Mouse (Mus musculus): ENCODE data around the gene BC024978. TPM values are rescaled to one million over a fixed set of nuclear protein-coding genes. Genes with fewer than 3 reads are reported as not detected.

The BC024978 gene
- polyA plus RNA-seq, 1 experiment from 2014 or later: 2.8 TPM

DNA sequence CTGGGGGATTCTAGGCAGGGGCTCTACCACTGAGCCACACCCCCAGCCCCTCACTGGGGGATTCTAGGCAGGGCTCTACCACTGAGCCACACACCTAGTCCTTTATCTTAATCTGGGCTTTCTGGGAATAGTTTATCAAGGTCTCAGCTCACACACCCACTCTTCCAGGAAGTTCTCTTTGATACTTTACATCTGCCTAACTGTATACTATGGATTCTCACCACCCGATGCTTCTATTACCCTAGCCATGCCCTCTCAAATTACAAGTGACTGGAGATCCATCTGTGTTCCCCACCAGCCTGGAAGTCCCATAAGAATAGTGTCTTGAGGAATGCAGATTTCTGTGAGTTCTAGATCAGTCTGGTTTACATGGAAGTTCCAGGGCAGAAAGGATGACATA, 27.0 kb downstream of the BC024978 start:
- no peak overlapping the region for H3K4me2 ChIP-seq
- H3K27ac ChIP-seq (ENCODE audit: low read depth, low read length): no peak overlapping the region
- ATAC-seq (replicated peaks; ENCODE audit: low FRiP score): peak; percentile 44; the same call in 1 of the 2 replicates
- H3K9ac ChIP-seq (ENCODE audit: low read depth, low read length): no peak overlapping the region
- no peaks in the 10 kb centered on the region for H3K9me3 ChIP-seq (ENCODE audit: control insufficient read depth, low read length)
- no peaks in the 10 kb centered on the region for H3K27me3 ChIP-seq (replicated peaks; ENCODE audit: control insufficient read depth, insufficient read depth, low read length)
- no peak for DNase-seq (ENCODE audit: low spot score)
- WGBS: 50% methylated on average over 1 of the region's 1 CpGs
- H3K4me3 ChIP-seq (ENCODE audit: low read depth, low read length): no peak overlapping the region
- H3K4me1 ChIP-seq (replicated peaks; ENCODE audit: control insufficient read depth, insufficient read depth, low read length): peaks cover 49% of the 10 kb centered on the region
- H3K36me3 ChIP-seq (ENCODE audit: control insufficient read depth, insufficient read depth, low read length): no peaks in the 10 kb centered on the region; the same call in 1 of the 2 replicates

DNA sequence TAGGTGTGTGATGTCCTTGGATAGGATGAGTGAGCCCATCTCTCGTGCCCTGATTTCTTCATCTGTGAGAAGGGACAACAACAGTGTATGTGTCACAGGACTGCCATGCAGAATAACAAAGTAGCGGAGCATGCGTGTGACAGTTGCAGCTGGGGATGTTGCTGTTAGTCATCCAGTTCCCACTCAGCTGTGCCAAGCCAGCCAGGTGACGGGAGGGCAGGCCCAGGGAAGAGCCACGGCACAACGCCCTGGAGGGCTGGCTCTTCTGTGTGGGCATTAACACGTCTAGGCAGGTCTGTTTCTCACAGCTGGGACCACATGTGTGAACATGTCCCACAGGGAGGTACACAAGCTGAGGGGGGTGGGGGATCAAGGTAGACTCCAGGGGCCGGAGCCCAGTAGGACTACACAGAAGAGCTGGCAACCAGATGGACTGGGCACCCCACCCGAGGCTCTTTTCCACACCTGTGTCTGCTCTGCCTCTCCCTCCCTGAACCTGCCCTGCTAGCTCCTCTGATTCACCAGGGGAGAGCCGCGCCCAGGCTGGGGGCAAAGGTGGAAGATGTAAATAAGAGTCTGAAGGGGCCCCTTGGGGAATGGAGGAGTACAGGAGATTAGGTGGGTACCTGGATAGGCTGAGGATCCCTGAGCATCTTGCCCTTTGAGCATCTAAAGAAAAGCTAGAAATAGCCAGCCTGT, 29.4 kb downstream of the BC024978 start:
- ATAC-seq (replicated peaks; ENCODE audit: low FRiP score) (no peak), DNase-seq (ENCODE audit: low spot score) (no peak)
- 85% methylated on average over 11 of the region's 11 CpGs for WGBS
- Histone ChIP-seq H3K4me2 (peak overlapping the region; percentile 11; the same call in 1 of the 2 replicates), H3K27me3 (replicated peaks; ENCODE audit: control insufficient read depth, insufficient read depth, low read length) (no peaks in the 10 kb centered on the region), H3K9me3 (ENCODE audit: control insufficient read depth, low read length) (no peaks in the 10 kb centered on the region), H3K36me3 (ENCODE audit: control insufficient read depth, insufficient read depth, low read length) (no peaks in the 10 kb centered on the region), H3K9ac (ENCODE audit: low read depth, low read length) (no peak overlapping the region), H3K27ac (ENCODE audit: low read depth, low read length) (no peak overlapping the region), H3K4me1 (replicated peaks; ENCODE audit: control insufficient read depth, insufficient read depth, low read length) (peaks cover 53% of the 10 kb centered on the region), H3K4me3 (ENCODE audit: low read depth, low read length) (0 out of 2 replicates have a peak overlapping the region, but pooled peaks have one; percentile 10)

DNA sequence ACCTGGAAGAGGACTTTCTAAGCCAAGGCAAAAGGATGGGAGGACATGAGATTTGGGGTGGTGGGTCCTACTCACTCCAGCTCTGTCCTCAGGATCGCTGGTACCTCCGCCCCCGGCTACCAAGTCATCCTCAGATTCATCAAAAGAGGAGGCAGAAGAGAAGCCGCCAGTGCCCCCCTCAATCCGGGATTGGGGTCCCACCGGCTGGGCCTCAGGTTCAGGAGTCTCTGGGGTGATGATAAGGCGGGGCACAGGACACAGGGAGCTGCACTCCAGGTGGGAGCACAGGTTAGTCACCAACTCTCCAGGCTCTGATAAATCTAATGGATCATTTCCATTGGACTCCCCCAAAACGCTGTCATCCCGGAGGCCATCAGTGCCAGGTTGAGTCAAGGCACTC, 31.7 kb downstream of the BC024978 start:
- Histone ChIP-seq H3K27ac (ENCODE audit: low read depth, low read length) (no peak overlapping the region), H3K36me3 (ENCODE audit: control insufficient read depth, insufficient read depth, low read length) (no peaks in the 10 kb centered on the region), H3K9ac (ENCODE audit: low read depth, low read length) (peak overlapping the region; percentile 81), H3K4me1 (replicated peaks; ENCODE audit: control insufficient read depth, insufficient read depth, low read length) (peaks cover 48% of the 10 kb centered on the region), H3K27me3 (replicated peaks; ENCODE audit: control insufficient read depth, insufficient read depth, low read length) (no peaks in the 10 kb centered on the region), H3K4me2 (peak overlapping the region; percentile 87), H3K4me3 (ENCODE audit: low read depth, low read length) (peak overlapping the region; percentile 86), H3K9me3 (ENCODE audit: control insufficient read depth, low read length) (no peaks in the 10 kb centered on the region)
- ATAC-seq (replicated peaks; ENCODE audit: low FRiP score): no peak
- 41% methylated on average over 9 of the region's 9 CpGs for WGBS
- no peak for DNase-seq (ENCODE audit: low spot score)

DNA sequence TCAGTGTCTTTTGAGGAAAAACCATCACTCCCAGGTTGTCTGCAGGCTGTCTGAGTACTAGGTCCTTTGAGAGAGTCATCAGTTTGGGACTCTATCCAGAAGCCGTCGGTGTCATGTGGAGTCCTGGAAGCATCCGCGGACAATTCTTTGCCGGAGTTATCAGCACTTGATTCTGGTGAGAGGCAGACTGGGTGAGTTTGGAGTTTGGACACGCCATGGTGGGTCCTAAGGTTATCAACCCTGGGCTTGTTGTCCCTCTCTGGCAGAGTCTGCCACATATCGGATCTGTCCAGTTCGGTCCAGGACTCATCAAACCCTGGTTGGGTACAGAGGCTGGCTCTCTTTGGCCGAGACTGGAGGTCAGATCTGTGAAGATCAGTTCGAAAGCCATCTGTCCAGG, 32.1 kb downstream of the BC024978 start:
- ATAC-seq (replicated peaks; ENCODE audit: low FRiP score) (no peak), DNase-seq (ENCODE audit: low spot score) (no peak)
- 6% methylated on average over 10 of the region's 10 CpGs for WGBS
- Histone ChIP-seq H3K9ac (ENCODE audit: low read depth, low read length) (peak overlapping the region; percentile 81), H3K36me3 (ENCODE audit: control insufficient read depth, insufficient read depth, low read length) (no peaks in the 10 kb centered on the region), H3K9me3 (ENCODE audit: control insufficient read depth, low read length) (no peaks in the 10 kb centered on the region), H3K4me2 (peak overlapping the region; percentile 87), H3K4me1 (replicated peaks; ENCODE audit: control insufficient read depth, insufficient read depth, low read length) (peaks cover 44% of the 10 kb centered on the region), H3K4me3 (ENCODE audit: low read depth, low read length) (peak overlapping the region; percentile 86), H3K27me3 (replicated peaks; ENCODE audit: control insufficient read depth, insufficient read depth, low read length) (no peaks in the 10 kb centered on the region), H3K27ac (ENCODE audit: low read depth, low read length) (no peak overlapping the region)

DNA sequence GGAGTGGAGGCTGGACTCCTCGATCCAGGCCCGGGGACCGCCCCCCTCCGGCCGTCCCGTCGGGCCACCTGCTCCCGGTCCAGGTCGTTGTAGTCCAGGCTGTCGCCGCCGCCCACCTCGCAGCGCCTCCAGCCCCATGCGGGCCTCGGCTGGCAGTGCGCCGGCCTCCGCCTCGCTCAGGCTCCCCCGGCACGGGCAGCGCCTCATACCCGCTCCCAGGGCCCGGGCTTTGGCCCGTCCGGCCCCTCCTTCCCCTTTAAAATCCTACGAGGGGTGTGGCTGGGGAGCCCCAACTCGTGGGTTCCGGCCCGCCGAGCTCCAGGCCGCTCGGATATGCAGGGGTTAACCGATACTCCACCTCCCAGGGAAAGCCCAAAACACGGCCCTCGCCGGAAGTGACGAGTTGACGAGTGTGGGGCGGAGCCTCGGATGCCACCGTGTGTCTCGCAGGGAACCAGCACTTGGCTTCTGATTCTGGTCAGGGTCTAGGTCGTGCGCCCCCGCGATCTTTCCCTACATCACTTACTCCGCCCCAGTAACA, 32.8 kb downstream of the BC024978 start, which contains the start of gene Itpkc:
Gene Itpkc, minus strand, starts transcription at position 381 of the 541 bp plus-strand sequence.
- H3K27me3 ChIP-seq (replicated peaks; ENCODE audit: control insufficient read depth, insufficient read depth, low read length): no peaks in the 10 kb centered on the region
- H3K4me3 ChIP-seq (ENCODE audit: low read depth, low read length): peak within 1 kb of the TSS; percentile 86
- no peaks in the 10 kb centered on the region for H3K9me3 ChIP-seq (ENCODE audit: control insufficient read depth, low read length)
- no peaks in the 10 kb centered on the region for H3K36me3 ChIP-seq (ENCODE audit: control insufficient read depth, insufficient read depth, low read length)
- peak within 1 kb of the TSS; percentile 66 for H3K27ac ChIP-seq (ENCODE audit: low read depth, low read length)
- peaks cover 38% of the 10 kb centered on the region for H3K4me1 ChIP-seq (replicated peaks; ENCODE audit: control insufficient read depth, insufficient read depth, low read length)
- peak within 1 kb of the TSS; percentile 87 for H3K4me2 ChIP-seq
- peak within 1 kb of the TSS; percentile 81 for H3K9ac ChIP-seq (ENCODE audit: low read depth, low read length)
- peak; percentile 82 for ATAC-seq (replicated peaks; ENCODE audit: low FRiP score)
- peak; percentile 93 for DNase-seq (ENCODE audit: low spot score)
- under 1% methylated on average over 49 of the region's 49 CpGs for WGBS

DNA sequence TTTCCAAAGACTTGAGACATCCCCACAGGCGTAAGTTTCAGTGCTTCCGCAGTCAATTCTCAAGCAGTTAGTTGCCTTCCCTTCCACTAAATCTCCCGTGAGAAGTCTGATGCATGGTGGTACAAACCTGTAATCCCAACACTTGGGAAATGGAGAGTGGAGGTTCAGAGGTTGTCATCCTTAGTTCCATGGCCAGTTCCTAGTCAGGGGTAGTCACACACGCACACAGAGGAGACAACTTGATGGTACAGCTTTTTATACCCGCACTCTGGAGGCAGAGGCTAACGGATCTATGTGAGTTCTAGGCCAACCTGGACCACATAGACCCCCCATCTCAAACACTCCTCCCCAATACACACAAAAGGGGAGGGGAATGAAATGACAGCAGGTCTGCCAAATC, 33.3 kb downstream of the BC024978 start:
- Histone ChIP-seq H3K9ac (ENCODE audit: low read depth, low read length) (peak overlapping the region; percentile 81), H3K4me1 (replicated peaks; ENCODE audit: control insufficient read depth, insufficient read depth, low read length) (peaks cover 38% of the 10 kb centered on the region), H3K4me3 (ENCODE audit: low read depth, low read length) (peak overlapping the region; percentile 86), H3K36me3 (ENCODE audit: control insufficient read depth, insufficient read depth, low read length) (no peaks in the 10 kb centered on the region), H3K27ac (ENCODE audit: low read depth, low read length) (peak overlapping the region; percentile 66), H3K4me2 (peak overlapping the region; percentile 87), H3K9me3 (ENCODE audit: control insufficient read depth, low read length) (no peaks in the 10 kb centered on the region), H3K27me3 (replicated peaks; ENCODE audit: control insufficient read depth, insufficient read depth, low read length) (no peaks in the 10 kb centered on the region)
- 20% methylated on average over 6 of the region's 6 CpGs for whole genome bisulfite sequencing
- no peak for DNase-seq (ENCODE audit: low spot score)
- ATAC-seq (replicated peaks; ENCODE audit: low FRiP score): no peak

DNA sequence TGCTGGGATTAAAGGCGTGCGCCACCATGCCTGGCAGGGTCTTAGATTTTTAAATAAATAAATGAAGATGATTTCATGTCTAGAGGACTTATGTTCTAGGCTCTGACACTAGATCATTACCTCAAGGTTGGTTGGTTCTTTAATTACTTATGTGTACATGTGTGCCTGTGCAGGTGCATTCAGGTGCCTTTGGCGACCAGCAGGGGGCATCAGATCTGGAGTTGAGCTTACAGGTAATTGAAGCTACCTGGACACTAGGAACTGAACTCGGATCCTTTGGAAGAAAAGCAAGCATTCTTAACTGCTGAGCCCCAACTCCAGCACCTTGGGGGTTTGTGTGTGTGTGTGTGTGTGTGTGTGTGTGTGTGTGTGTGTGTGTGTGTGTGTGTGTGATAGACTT, 35.2 kb downstream of the BC024978 start:
- WGBS: 67% methylated on average over 4 of the region's 4 CpGs
- Histone ChIP-seq H3K4me3 (ENCODE audit: low read depth, low read length) (no peak overlapping the region), H3K9ac (ENCODE audit: low read depth, low read length) (no peak overlapping the region), H3K27ac (ENCODE audit: low read depth, low read length) (no peak overlapping the region), H3K9me3 (ENCODE audit: control insufficient read depth, low read length) (no peaks in the 10 kb centered on the region), H3K27me3 (replicated peaks; ENCODE audit: control insufficient read depth, insufficient read depth, low read length) (no peaks in the 10 kb centered on the region), H3K4me2 (no peak overlapping the region), H3K36me3 (ENCODE audit: control insufficient read depth, insufficient read depth, low read length) (no peaks in the 10 kb centered on the region), H3K4me1 (replicated peaks; ENCODE audit: control insufficient read depth, insufficient read depth, low read length) (peaks cover 25% of the 10 kb centered on the region)
- DNase-seq (ENCODE audit: low spot score) (no peak), ATAC-seq (replicated peaks; ENCODE audit: low FRiP score) (no peak)

DNA sequence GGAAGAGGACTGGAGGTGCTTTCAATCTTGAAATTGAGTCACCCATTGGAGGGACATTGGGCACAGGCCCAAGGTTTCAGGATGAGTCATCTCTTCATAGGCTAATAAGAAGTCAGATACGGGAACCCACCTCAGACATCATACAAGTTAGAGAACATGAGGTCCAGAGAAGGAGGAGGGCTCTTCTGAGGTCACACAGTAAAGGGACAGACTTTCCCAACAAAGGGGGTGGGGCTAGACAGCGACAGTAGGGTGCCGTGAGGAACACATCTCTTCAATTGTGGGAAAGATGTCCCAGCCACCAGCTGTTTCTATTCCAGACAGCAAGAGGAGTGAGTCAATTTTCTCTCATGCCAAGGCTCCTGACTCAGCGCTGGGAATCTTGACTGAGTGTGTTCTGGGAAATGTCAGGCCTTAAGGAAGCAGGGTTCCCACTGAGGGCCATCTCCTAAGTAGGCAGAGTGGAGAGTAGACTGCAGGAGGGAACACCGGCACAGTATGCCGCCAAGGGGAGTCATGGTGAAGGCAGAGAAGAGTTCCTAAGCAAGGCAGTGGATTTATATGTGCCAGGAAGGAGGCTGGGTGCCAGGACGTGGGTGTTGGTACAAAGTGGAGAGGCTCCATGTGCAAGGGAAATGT, 36.2 kb downstream of the BC024978 start:
- Histone ChIP-seq H3K4me3 (ENCODE audit: low read depth, low read length) (no peak overlapping the region), H3K4me1 (replicated peaks; ENCODE audit: control insufficient read depth, insufficient read depth, low read length) (peaks cover 17% of the 10 kb centered on the region), H3K9ac (ENCODE audit: low read depth, low read length) (no peak overlapping the region), H3K27me3 (replicated peaks; ENCODE audit: control insufficient read depth, insufficient read depth, low read length) (no peaks in the 10 kb centered on the region), H3K36me3 (ENCODE audit: control insufficient read depth, insufficient read depth, low read length) (no peaks in the 10 kb centered on the region), H3K27ac (ENCODE audit: low read depth, low read length) (no peak overlapping the region), H3K4me2 (no peak overlapping the region), H3K9me3 (ENCODE audit: control insufficient read depth, low read length) (no peaks in the 10 kb centered on the region)
- ATAC-seq (replicated peaks; ENCODE audit: low FRiP score) (no peak), DNase-seq (ENCODE audit: low spot score) (no peak)
- WGBS: 71% methylated on average over 7 of the region's 7 CpGs
